Mouse (Mus musculus) frontal cortex, postnatal 36 days (tissue): ENCODE results near the gene Efna2.

ENCODE experiments used
- DNase-seq, 2 experiments: peaks; one replicate each; pipeline ENCODE4 v3.0.0; 2022; ENCODE audit warnings: low spot score in 2 of 2

The Efna2 gene

DNA sequence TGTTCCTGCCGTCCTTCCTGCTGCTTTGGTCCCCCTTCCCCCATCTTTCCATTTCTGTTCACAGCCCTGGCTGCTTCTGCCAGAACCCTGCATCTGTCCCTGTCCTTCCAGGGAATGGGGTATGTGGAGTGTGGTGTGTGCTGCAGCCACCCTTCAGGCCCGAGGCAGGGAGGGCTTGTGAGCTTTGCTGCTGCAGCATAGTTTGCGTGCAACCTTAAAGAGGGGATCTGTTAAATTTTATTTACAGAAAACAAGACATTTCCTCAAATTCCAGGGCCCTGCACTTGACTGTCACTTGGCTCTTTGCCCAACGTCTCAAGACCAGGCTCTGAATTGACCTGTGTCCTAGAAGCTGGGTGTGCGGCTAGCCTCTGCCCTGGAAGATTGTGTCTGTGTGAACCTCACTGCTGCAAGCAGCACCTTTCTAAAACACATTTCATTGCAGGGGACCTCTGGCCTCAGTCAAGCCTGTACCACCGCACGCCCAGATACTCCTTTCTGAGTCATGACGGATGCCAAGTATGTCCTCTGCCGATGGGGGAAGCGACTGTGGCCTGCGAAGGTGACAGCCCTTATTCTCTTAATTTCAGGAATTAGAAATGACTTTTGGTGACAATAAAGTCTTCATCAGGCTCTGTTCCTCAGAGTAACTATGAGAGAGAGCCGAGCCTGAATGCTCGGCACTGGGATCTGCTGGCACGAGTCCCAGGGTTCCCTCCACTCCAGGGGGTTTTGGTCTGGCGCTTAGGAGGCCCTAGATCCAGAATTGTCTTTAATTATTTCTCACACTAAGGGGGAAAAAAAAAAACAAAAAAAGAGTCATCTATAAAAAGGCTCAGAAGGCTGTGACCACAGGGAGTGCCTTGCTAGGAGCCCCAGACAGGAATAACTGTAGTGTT is 48.8 kb downstream of the Efna2 start:
- DNase-seq: no peak

DNA sequence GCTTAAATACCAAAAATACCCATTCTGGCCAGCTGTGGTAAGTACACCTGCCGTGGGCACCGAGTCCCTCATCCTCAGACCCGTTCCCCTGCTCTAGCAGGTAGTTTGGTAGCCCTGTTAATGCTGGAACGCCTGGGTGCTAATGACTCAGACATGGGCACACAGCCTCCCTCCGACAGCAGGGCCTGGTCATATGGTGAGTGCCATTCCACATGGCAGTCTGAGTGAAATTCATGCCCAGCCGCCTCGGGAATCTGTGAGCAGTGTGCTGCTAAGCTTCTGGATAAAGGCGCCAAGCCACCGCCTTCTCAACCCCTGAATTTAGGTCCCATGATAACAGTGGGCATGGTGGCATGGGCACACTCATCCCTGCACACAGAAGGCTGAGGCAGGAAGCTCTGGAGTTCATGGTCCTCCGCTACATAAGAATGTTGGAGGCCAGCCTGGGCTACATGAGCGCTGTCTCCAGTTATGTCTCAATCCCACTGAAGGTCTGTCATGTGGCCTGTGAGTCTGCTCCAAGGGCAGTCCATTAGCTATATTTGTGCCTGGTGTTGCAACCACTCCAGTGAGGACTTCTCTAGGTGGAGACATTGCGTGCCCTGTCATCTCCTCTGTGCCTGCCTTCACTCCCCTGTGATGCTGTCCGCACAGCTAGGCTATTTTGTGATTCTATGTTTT is 57.0 kb downstream of the Efna2 start:
- no peak for DNase-seq

DNA sequence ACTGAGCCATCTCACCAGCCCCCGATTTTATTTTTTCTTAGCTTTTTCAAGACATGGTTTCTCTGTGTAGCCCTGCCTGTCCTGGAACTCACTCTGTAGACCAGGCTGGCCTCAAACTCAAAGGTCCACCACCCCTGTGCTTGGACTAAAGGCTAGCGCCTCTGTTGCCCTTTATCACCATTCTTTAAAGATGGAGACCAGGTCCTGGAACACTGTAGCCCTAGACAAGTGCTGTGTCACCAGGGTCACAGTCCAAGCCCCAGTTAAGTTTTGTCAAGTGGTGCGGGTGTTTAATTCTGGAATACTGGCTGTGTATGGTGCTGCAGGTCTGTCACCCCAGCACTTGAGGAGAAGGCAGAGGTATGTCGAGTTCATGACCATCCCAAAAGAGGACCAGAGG is 57.7 kb downstream of the Efna2 start:
- DNase-seq: no peak

DNA sequence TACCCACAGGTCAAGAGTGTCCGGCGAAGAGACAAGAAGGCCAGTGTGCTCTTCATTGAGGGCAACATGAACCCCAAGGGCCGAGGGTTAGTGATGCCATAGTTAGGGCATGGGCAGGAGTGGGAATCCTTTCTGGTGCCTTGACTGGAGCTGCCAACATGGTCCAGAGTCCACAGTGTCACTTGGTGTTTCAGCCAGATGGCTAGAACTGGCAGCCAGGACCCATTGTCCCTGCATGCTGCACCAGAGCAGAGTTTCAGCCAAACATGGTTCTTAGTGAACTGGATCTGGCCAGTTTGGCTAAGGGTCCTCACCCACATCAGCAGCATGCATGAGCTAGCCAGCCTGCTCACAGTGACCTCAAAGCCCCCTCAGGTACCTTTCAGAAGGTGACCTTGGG is 59.0 kb downstream of the Efna2 start:
- DNase-seq: no peak
